Mouse (Mus musculus): ENCODE results near the gene Coa7.

- no peak for TF ChIP-seq POLR2A (IDR thresholded peaks at IDR 0.05; ENCODE audit: low read depth, low read length)
- TF ChIP-seq CTCF (IDR thresholded peaks at IDR 0.05; ENCODE audit: borderline replicate concordance, insufficient read depth, low read length): no peak
Measured at GRCm38 (mm10) chr4:108327071-108327579, 815 bp upstream of the Coa7 start.

Measured in embryonic fibroblast, embryonic 13.5 days (primary cell).